Mouse (Mus musculus) cerebellum, adult (tissue): ENCODE data around the gene Olfr27.

Source experiments
- ATAC-seq: cut with Nextera tagmentation; 2 replicates; pipeline ENCODE4 v1.9.2; 2017; ENCODE audit warnings: mild to moderate bottlenecking, moderate library complexity, mixed read lengths; ENCODE audit not compliant: insufficient number of reproducible peaks, low FRiP score, low TSS enrichment

Gene Olfr27

GRCm38 (mm10) chr9:39127831-39128230 lies at the start of gene Olfr27:
Gene Olfr27, plus strand, starts transcription at chr9:39128131.
- ATAC-seq: no peak

GRCm38 (mm10) chr9:39078787-39079186 lies 49.1 kb upstream of the Olfr27 start, which contains the start of gene Olfr938:
Gene Olfr938, minus strand, starts transcription at chr9:39078887.
- ATAC-seq: no peak

GRCm38 (mm10) chr9:39127326-39127725 lies 605 bp upstream of the Olfr27 start:
- ATAC-seq: no peak

GRCm38 (mm10) chr9:39152401-39152800 lies 24.5 kb downstream of the Olfr27 start:
- ATAC-seq: no peak

- ATAC-seq: no peak
These were observed 38.1 kb downstream of the Olfr27 start, which contains the start of gene Olfr943 for GRCm38 (mm10) chr9:39166004-39166403. Gene Olfr943, plus strand, starts transcription at chr9:39166304.
